Mouse (Mus musculus): Measurements from ENCODE around the gene AC124108.1.

DNA sequence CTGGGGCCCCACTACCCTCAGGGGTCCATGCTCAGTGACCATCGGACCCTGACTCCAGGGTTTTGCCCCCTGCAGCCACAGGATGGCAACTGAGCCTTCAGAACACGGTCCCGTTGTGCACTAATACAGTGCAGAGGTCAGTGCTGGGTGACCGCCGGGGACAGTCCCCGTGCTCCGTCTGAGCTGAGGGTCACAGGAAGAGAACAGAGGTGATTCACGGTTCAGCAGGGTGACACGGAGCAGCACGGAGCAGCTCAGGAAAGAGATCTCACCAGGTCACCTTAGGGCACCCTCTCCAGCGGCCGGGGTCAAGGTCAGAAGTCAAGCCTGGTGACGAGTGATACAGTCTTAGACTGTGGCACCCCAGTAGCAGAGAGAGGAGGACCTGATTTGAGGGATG, 49.5 kb upstream of the AC124108.1 start:
- no peak for TF ChIP-seq POLR2A (IDR thresholded peaks at IDR 0.05; ENCODE audit: low read depth, low read length)
- no peak for TF ChIP-seq CTCF (conservative IDR thresholded peaks at IDR 0.05; ENCODE audit: insufficient read depth, insufficient read length, low read depth, low read length)

All from kidney, adult 2 months (tissue).